Mouse (Mus musculus): ENCODE results near the gene Adgrg2. TPM values are rescaled to one million over a fixed set of nuclear protein-coding genes. Genes with fewer than 3 reads are reported as not detected.
A peak's percentile ranks its signal among the peaks of the same experiment; 100 is the strongest.

The Adgrg2 gene
- polyA plus RNA-seq, 1 experiment from 2014 or later = 12.2 TPM

DNA sequence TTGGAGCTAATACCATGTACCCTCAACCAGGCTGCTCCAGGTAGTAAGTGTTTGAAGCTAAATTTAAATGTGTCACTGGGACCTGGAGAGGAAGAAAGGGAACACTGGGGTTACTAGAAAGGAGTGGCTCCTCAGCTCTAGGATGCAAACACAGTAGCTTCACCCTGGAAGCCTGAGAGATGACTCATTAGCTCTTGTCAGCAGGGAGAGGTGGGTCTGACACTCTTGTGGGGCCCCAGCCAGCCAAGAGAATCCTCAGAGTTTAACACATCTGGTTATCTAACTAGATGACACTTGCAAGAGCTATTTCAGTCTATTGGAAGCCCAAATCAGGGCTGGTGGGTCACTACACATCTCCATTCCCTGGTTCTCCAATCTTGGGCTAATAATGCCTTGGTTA is 50.8 kb downstream of the Adgrg2 start:
- Histone ChIP-seq H3K9me3 (no peaks in the 10 kb centered on the region), H3K27me3 (peaks cover 33% of the 10 kb centered on the region), H3K27ac (no peak overlapping the region), H3K9ac (no peak overlapping the region), H3K36me3 (no peaks in the 10 kb centered on the region), H3K4me1 (no peaks in the 10 kb centered on the region), H3K4me2 (replicated peaks) (no peak overlapping the region), H3K4me3 (no peak overlapping the region)
- ATAC-seq (ENCODE audit: low FRiP score, low read depth) = no peak

DNA sequence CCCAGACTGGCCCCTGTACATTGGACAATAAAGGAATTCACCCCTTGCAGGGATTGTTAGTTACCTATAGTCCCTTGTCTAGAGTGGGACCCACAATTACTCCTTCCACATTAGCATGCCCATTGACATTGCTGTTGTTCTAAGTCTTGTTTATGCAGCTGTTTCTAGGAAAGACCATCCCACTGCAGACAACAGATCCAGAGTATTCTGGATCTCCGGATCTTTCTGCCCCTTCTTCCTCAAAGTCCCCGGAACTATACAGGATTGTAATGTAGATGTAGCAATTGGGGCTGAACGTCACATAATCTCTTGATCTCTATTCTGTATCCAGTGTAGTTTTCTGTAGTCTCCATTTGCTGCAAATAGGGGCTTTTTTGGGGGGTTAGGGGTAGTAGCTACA is 57.9 kb downstream of the Adgrg2 start:
- 92% methylated on average over 3 of the region's 3 CpGs for WGBS
- no peaks in the 10 kb centered on the region for H3K36me3 ChIP-seq
- no peaks in the 10 kb centered on the region for H3K9me3 ChIP-seq
- peaks cover 17% of the 10 kb centered on the region; the same call in 1 of the 2 replicates for H3K27me3 ChIP-seq
- H3K4me2 ChIP-seq (replicated peaks) = no peak overlapping the region
- no peak for ATAC-seq (ENCODE audit: low FRiP score, low read depth)
- no peak overlapping the region for H3K4me3 ChIP-seq
- no peak overlapping the region for H3K27ac ChIP-seq
- H3K4me1 ChIP-seq = no peaks in the 10 kb centered on the region
- no peak overlapping the region for H3K9ac ChIP-seq

GRCm38 (mm10) chrX:160449363-160449762 is 58.9 kb downstream of the Adgrg2 start:
- no peak overlapping the region for H3K4me2 ChIP-seq (replicated peaks)
- ATAC-seq (ENCODE audit: low FRiP score, low read depth) = no peak
- H3K4me1 ChIP-seq = no peaks in the 10 kb centered on the region
- WGBS = 80% methylated on average over 2 of the region's 2 CpGs
- no peaks in the 10 kb centered on the region for H3K36me3 ChIP-seq
- H3K4me3 ChIP-seq = no peak overlapping the region
- H3K9me3 ChIP-seq = no peaks in the 10 kb centered on the region
- no peak overlapping the region for H3K9ac ChIP-seq
- no peak overlapping the region for H3K27ac ChIP-seq
- peaks cover 15% of the 10 kb centered on the region; the same call in 1 of the 2 replicates for H3K27me3 ChIP-seq

GRCm38 (mm10) chrX:160455686-160456085 is 65.2 kb downstream of the Adgrg2 start:
- no peaks in the 10 kb centered on the region for H3K9me3 ChIP-seq
- 68% methylated on average over 5 of the region's 5 CpGs for WGBS
- no peak overlapping the region for H3K9ac ChIP-seq
- no peak overlapping the region for H3K4me2 ChIP-seq (replicated peaks)
- H3K4me3 ChIP-seq = no peak overlapping the region
- ATAC-seq (ENCODE audit: low FRiP score, low read depth) = no peak
- peaks cover 12% of the 10 kb centered on the region; the same call in 1 of the 2 replicates for H3K27me3 ChIP-seq
- H3K4me1 ChIP-seq = no peaks in the 10 kb centered on the region
- H3K27ac ChIP-seq = no peak overlapping the region
- H3K36me3 ChIP-seq = no peaks in the 10 kb centered on the region

- H3K36me3 ChIP-seq = no peaks in the 10 kb centered on the region
- no peak for ATAC-seq (ENCODE audit: low FRiP score, low read depth)
- 72% methylated on average over 3 of the region's 3 CpGs for WGBS
Observed at GRCm38 (mm10) chrX:160471257-160471786, 80.8 kb downstream of the Adgrg2 start.

DNA sequence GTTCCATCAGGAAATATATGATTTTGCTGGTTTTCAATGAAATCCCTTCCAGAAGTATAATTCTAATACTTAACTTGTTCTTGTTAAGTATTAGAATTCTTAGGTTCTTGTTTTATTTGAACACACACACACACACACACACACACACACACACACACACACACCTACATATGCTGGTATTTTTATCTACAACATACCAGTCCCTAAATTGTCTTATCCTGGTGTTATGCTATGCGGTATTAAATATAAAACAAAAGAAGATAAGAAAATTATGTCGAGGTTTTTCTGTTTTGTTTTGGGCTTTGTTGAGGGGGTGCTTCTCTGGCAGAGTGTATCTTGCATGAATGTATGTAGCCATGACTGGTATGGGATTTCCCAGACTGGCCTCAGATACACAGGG is 99.3 kb downstream of the Adgrg2 start:
- ATAC-seq (ENCODE audit: low FRiP score, low read depth) = no peak
- no peak overlapping the region for H3K4me3 ChIP-seq
- WGBS = 81% methylated on average over 2 of the region's 2 CpGs
- H3K27ac ChIP-seq = no peak overlapping the region
- no peaks in the 10 kb centered on the region for H3K36me3 ChIP-seq
- no peak overlapping the region for H3K4me2 ChIP-seq (replicated peaks)
- H3K4me1 ChIP-seq = no peaks in the 10 kb centered on the region
- H3K27me3 ChIP-seq = peaks cover 35% of the 10 kb centered on the region; the same call in 1 of the 2 replicates
- no peak overlapping the region for H3K9ac ChIP-seq
- H3K9me3 ChIP-seq = no peaks in the 10 kb centered on the region

More at GRCm38 (mm10) chrX:160471257-160471786, 80.8 kb downstream of the Adgrg2 start:
- no peaks in the 10 kb centered on the region for H3K9me3 ChIP-seq
- no peak overlapping the region for H3K4me3 ChIP-seq
- no peaks in the 10 kb centered on the region for H3K4me1 ChIP-seq
- no peak overlapping the region for H3K27ac ChIP-seq
- H3K4me2 ChIP-seq (replicated peaks) = no peak overlapping the region
- H3K27me3 ChIP-seq = peaks cover 15% of the 10 kb centered on the region
- no peak overlapping the region for H3K9ac ChIP-seq

DNA sequence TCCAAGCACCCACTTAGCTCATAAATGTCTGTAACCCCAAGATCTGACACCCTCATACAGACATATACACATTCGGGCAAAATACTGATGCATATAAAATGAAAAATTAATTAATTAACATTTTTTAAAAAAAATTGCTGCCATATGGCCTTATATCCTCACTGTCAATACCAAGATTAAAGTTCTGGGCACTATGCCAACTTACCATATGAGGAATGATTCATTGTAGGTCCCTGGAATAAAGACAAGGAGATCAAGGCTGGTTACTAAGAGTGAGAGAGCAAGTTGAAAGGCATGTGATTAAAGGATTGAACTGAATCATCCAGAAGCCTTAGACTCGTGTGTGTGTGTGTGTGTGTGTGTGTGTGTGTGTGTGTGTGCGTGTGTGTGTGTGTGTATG is 103.8 kb downstream of the Adgrg2 start:
- Histone ChIP-seq H3K9me3 (no peaks in the 10 kb centered on the region), H3K4me2 (replicated peaks) (no peak overlapping the region), H3K4me3 (no peak overlapping the region), H3K27me3 (peaks cover 27% of the 10 kb centered on the region; the same call in 1 of the 2 replicates), H3K4me1 (no peaks in the 10 kb centered on the region), H3K27ac (no peak overlapping the region), H3K36me3 (no peaks in the 10 kb centered on the region), H3K9ac (no peak overlapping the region)
- WGBS = 54% methylated on average over 2 of the region's 3 CpGs
- ATAC-seq (ENCODE audit: low FRiP score, low read depth) = no peak

GRCm38 (mm10) chrX:160494921-160495320 is 104.4 kb downstream of the Adgrg2 start:
- ATAC-seq (ENCODE audit: low FRiP score, low read depth) = no peak
- H3K36me3 ChIP-seq = no peaks in the 10 kb centered on the region
- H3K27me3 ChIP-seq = peaks cover 25% of the 10 kb centered on the region; the same call in 1 of the 2 replicates
- 63% methylated on average over 6 of the region's 6 CpGs for WGBS
- no peaks in the 10 kb centered on the region for H3K4me1 ChIP-seq
- no peak overlapping the region for H3K27ac ChIP-seq
- no peak overlapping the region for H3K4me2 ChIP-seq (replicated peaks)
- H3K9ac ChIP-seq = no peak overlapping the region
- no peaks in the 10 kb centered on the region for H3K9me3 ChIP-seq
- H3K4me3 ChIP-seq = no peak overlapping the region

DNA sequence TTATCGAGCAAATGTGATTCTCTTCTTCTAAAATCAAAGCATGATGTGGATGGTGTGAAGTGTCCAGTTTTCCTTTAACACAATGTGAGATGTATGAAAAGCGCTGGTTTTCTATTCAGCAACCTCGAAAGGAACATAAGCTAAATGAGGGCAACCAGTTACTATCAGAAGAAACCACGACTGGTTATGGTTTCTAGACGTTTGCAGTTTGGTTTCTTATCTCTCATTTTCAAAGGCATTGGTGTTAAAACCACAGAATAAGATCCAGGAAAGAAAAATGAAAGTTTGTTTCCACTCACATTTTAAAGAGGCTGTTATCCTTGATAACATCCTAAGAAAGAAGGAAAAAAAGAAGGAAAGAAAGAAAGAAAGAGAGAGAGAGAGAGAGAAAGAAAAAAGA is 106.0 kb downstream of the Adgrg2 start:
- no peaks in the 10 kb centered on the region for H3K36me3 ChIP-seq
- H3K9ac ChIP-seq = no peak overlapping the region
- WGBS = 80% methylated on average over 5 of the region's 5 CpGs
- no peak overlapping the region for H3K4me2 ChIP-seq (replicated peaks)
- H3K27ac ChIP-seq = no peak overlapping the region
- H3K9me3 ChIP-seq = no peaks in the 10 kb centered on the region
- peaks cover 26% of the 10 kb centered on the region; the same call in 1 of the 2 replicates for H3K27me3 ChIP-seq
- H3K4me1 ChIP-seq = no peaks in the 10 kb centered on the region
- no peak for ATAC-seq (ENCODE audit: low FRiP score, low read depth)
- no peak overlapping the region for H3K4me3 ChIP-seq

GRCm38 (mm10) chrX:160501095-160501494 is 110.6 kb downstream of the Adgrg2 start:
- H3K27ac ChIP-seq = no peak overlapping the region
- no peak overlapping the region for H3K4me2 ChIP-seq (replicated peaks)
- 83% methylated on average over 3 of the region's 3 CpGs for WGBS
- H3K9me3 ChIP-seq = no peaks in the 10 kb centered on the region
- no peaks in the 10 kb centered on the region for H3K36me3 ChIP-seq
- H3K9ac ChIP-seq = no peak overlapping the region
- H3K4me1 ChIP-seq = peaks cover 9% of the 10 kb centered on the region; the same call in 1 of the 2 replicates
- peaks cover 35% of the 10 kb centered on the region; the same call in 1 of the 2 replicates for H3K27me3 ChIP-seq
- no peak for ATAC-seq (ENCODE audit: low FRiP score, low read depth)
- H3K4me3 ChIP-seq = no peak overlapping the region

- H3K4me2 ChIP-seq (replicated peaks) = peak overlapping the region; percentile 56
- WGBS = 21% methylated on average over 12 of the region's 12 CpGs
- ATAC-seq (ENCODE audit: low FRiP score, low read depth) = peak; percentile 81
- H3K36me3 ChIP-seq = no peaks in the 10 kb centered on the region
- peak overlapping the region; percentile 68 for H3K9ac ChIP-seq
- no peaks in the 10 kb centered on the region for H3K9me3 ChIP-seq
- peaks cover 32% of the 10 kb centered on the region; the same call in 1 of the 2 replicates for H3K27me3 ChIP-seq
- H3K27ac ChIP-seq = no peak overlapping the region; the same call in 1 of the 2 replicates
- peak overlapping the region; percentile 58 for H3K4me3 ChIP-seq
- H3K4me1 ChIP-seq = peaks cover 9% of the 10 kb centered on the region; the same call in 1 of the 2 replicates
Observed at GRCm38 (mm10) chrX:160501687-160502047, 111.2 kb downstream of the Adgrg2 start.

- Histone ChIP-seq H3K9ac (peak within 1 kb of the TSS; percentile 68), H3K4me1 (peaks cover 9% of the 10 kb centered on the region; the same call in 1 of the 2 replicates), H3K36me3 (no peaks in the 10 kb centered on the region), H3K27ac (peak within 1 kb of the TSS; percentile 81), H3K4me2 (replicated peaks) (peak within 1 kb of the TSS; percentile 67), H3K27me3 (peaks cover 33% of the 10 kb centered on the region; the same call in 1 of the 2 replicates), H3K4me3 (peak within 1 kb of the TSS; percentile 58), H3K9me3 (no peaks in the 10 kb centered on the region)
- peak; percentile 98 for ATAC-seq (ENCODE audit: low FRiP score, low read depth)
- WGBS = 15% methylated on average over 61 of the region's 61 CpGs
Observed at GRCm38 (mm10) chrX:160502048-160503041, 111.9 kb downstream of the Adgrg2 start, which contains the start of gene Phka2. TSS of gene Phka2 (plus strand) at chrX:160502166.

Data from limb, embryonic 13.5 days (tissue).